Mouse (Mus musculus): ENCODE measurements around the gene Usp54. TPM values are rescaled to one million over a fixed set of nuclear protein-coding genes. Genes with fewer than 3 reads are reported as not detected.
A peak's percentile ranks its signal among the peaks of the same experiment; 100 is the strongest.

Gene Usp54
- total RNA-seq, 2 experiments from 2014 or later: 42.2 to 48.8 TPM

- intact Hi-C loops (cut with DNase I): loop anchor here (5.0 kb wide), 1 partner anchor 143 kb away; no protein-coding TSS in a partner anchor
- peak overlapping the region; percentile 70 for H3K4me3 ChIP-seq
- H3K27ac ChIP-seq: peak overlapping the region; percentile 95
- no peak for TF ChIP-seq CTCF (IDR thresholded peaks at IDR 0.05)
- DNase-seq (ENCODE audit: extremely low spot score in 1 of 2, low spot score in 2 of 2): peak; percentile 84 to 85
Measured at GRCm38 (mm10) chr14:20545529-20546331, 95.1 kb downstream of the Usp54 start.

GRCm38 (mm10) chr14:20544467-20545411, 96.1 kb downstream of the Usp54 start:
- intact Hi-C loops (cut with DNase I): loop anchor here (5.0 kb wide), 1 partner anchor 142 kb away; no protein-coding TSS in a partner anchor
- TF ChIP-seq CTCF (IDR thresholded peaks at IDR 0.05): no peak
- peak overlapping the region; percentile 70 for H3K4me3 ChIP-seq
- DNase-seq (ENCODE audit: extremely low spot score in 1 of 2, low spot score in 2 of 2): no peak
- H3K27ac ChIP-seq: no peak overlapping the region

GRCm38 (mm10) chr14:20529643-20530042, 111.2 kb downstream of the Usp54 start:
- intact Hi-C loops (cut with DNase I): no loop called here
- no peak overlapping the region for H3K27ac ChIP-seq
- TF ChIP-seq CTCF (IDR thresholded peaks at IDR 0.05): no peak
- no peak for DNase-seq (ENCODE audit: extremely low spot score in 1 of 2, low spot score in 2 of 2)
- H3K4me3 ChIP-seq: no peak overlapping the region

- Histone ChIP-seq H3K27ac (no peak overlapping the region), H3K4me3 (no peak overlapping the region)
- DNase-seq (ENCODE audit: extremely low spot score in 1 of 2, low spot score in 2 of 2): no peak
- no peak for TF ChIP-seq CTCF (IDR thresholded peaks at IDR 0.05)
- intact Hi-C loops (cut with DNase I): no loop called here
Measured at GRCm38 (mm10) chr14:20520179-20520578, 120.7 kb downstream of the Usp54 start.

GRCm38 (mm10) chr14:20508424-20508823, 132.4 kb downstream of the Usp54 start:
- no peak for DNase-seq (ENCODE audit: extremely low spot score in 1 of 2, low spot score in 2 of 2)
- no peak overlapping the region for H3K4me3 ChIP-seq
- no peak for TF ChIP-seq CTCF (IDR thresholded peaks at IDR 0.05)
- intact Hi-C loops (cut with DNase I): no loop called here
- no peak overlapping the region for H3K27ac ChIP-seq

GRCm38 (mm10) chr14:20502966-20503365, 137.9 kb downstream of the Usp54 start:
- TF ChIP-seq CTCF (IDR thresholded peaks at IDR 0.05): no peak
- no peak for DNase-seq (ENCODE audit: extremely low spot score in 1 of 2, low spot score in 2 of 2)

GRCm38 (mm10) chr14:20499982-20500381, 140.9 kb downstream of the Usp54 start:
- no peak overlapping the region for H3K27ac ChIP-seq
- no peak for TF ChIP-seq CTCF (IDR thresholded peaks at IDR 0.05)
- no peak for DNase-seq (ENCODE audit: extremely low spot score in 1 of 2, low spot score in 2 of 2)
- no peak overlapping the region for H3K4me3 ChIP-seq
- intact Hi-C loops (cut with DNase I): no loop called here

More at GRCm38 (mm10) chr14:20502966-20503365, 137.9 kb downstream of the Usp54 start:
- H3K27ac ChIP-seq: no peak overlapping the region
- intact Hi-C loops (cut with DNase I): no loop called here
- no peak overlapping the region for H3K4me3 ChIP-seq

Small RNAs within 50 kb of the gene (microRNA-seq; reads per million reads assigned to microRNA genes)
- gene Mir6946: 0.72 to 0.73 reads per million in 2 experiments

Other genes starting within 250 kb of the Usp54 start
- 10 to 100 TPM; 30.8 to 33.5 TPM for gene Mrps16, start 247.4 kb downstream of the Usp54 start, total RNA-seq (2021)
- 1 to 10 TPM in 1 of 2 experiments, under 1 TPM in 1; 0.95 to 2.2 TPM for gene Cfap70, start 188.8 kb downstream of the Usp54 start, total RNA-seq (2021)
- gene Anxa7, start 160.9 kb downstream of the Usp54 start, total RNA-seq (2021): 10 to 100 TPM; 64.9 to 66.2 TPM
- 1 to 10 TPM in 1 of 2 experiments, under 1 TPM in 1; 0.97 to 1.2 TPM for gene Mss51, start 144.2 kb downstream of the Usp54 start, total RNA-seq (2021)
- gene Ppp3cb, start 94.5 kb downstream of the Usp54 start, total RNA-seq (2021): 100 to 1,000 TPM; 267 to 280 TPM
- gene Myoz1, start 15.5 kb upstream of the Usp54 start, total RNA-seq (2021): not detected
- gene Synpo2l, start 27.3 kb upstream of the Usp54 start, total RNA-seq (2021): under 1 TPM; 0.21 to 0.23 TPM
- 100 to 1,000 TPM; 113 to 115 TPM for gene Sec24c, start 33.2 kb upstream of the Usp54 start, total RNA-seq (2021)
- 10 to 100 TPM; 17.6 to 18.2 TPM for gene Fut11, start 53.9 kb upstream of the Usp54 start, total RNA-seq (2021)
- gene Chchd1, start 61.9 kb upstream of the Usp54 start, total RNA-seq (2021): 10 to 100 TPM; 47.3 to 48.1 TPM
- 100 to 1,000 TPM; 176 to 180 TPM for gene Zswim8, start 66.5 kb upstream of the Usp54 start, total RNA-seq (2021)
- gene Ndst2, start 93.5 kb upstream of the Usp54 start, total RNA-seq (2021): 10 to 100 TPM; 15.5 to 17.7 TPM
- gene Camk2g, start 153.0 kb upstream of the Usp54 start, total RNA-seq (2021): 100 to 1,000 TPM; 328 to 345 TPM
- 1 to 10 TPM; 6.5 to 9.6 TPM for gene Plau, start 195.6 kb upstream of the Usp54 start, total RNA-seq (2021)

All from left cerebral cortex, adult 2 months (tissue).